Mouse (Mus musculus): ENCODE results near the gene Cnnm4. TPM values are rescaled to one million over a fixed set of nuclear protein-coding genes. Genes with fewer than 3 reads are reported as not detected.

Cnnm4 gene
- polyA plus RNA-seq, 1 experiment from 2014 or later: 9.3 TPM

- peak overlapping the region; percentile 91 for H3K9ac ChIP-seq (replicated peaks; ENCODE audit: low read depth)
- under 1% methylated on average over 50 of the region's 52 CpGs for WGBS
- DNase-seq (ENCODE audit: low spot score): peak; percentile 97
- H3K27ac ChIP-seq (ENCODE audit: low read length): peak overlapping the region; percentile 99
- H3K27me3 ChIP-seq (replicated peaks; ENCODE audit: insufficient read depth, low read length): no peaks in the 10 kb centered on the region
- peak overlapping the region; percentile 84 for H3K4me2 ChIP-seq (replicated peaks; ENCODE audit: low read depth, low read length)
- ATAC-seq: peak; percentile 82
- TF ChIP-seq CTCF (IDR thresholded peaks at IDR 0.05): peak; percentile 86
- no peak; the same call in none of the 2 replicates for TF ChIP-seq EP300 (IDR thresholded peaks at IDR 0.05)
- H3K4me1 ChIP-seq (ENCODE audit: insufficient read depth, low read depth, low read length): peaks cover 26% of the 10 kb centered on the region
- peak overlapping the region; percentile 85 for H3K4me3 ChIP-seq (ENCODE audit: low read depth, low read length)
- H3K9me3 ChIP-seq (ENCODE audit: low read length): no peaks in the 10 kb centered on the region
- peaks cover 17% of the 10 kb centered on the region for H3K36me3 ChIP-seq (ENCODE audit: insufficient read depth, low read length)
These were observed 85.4 kb downstream of the Cnnm4 start for GRCm38 (mm10) chr1:36556553-36557456.

- Histone ChIP-seq H3K27ac (ENCODE audit: low read length) (peak overlapping the region; percentile 99), H3K36me3 (ENCODE audit: insufficient read depth, low read length) (peaks cover 10% of the 10 kb centered on the region), H3K9ac (replicated peaks; ENCODE audit: low read depth) (peak overlapping the region; percentile 91), H3K4me1 (ENCODE audit: insufficient read depth, low read depth, low read length) (peaks cover 26% of the 10 kb centered on the region), H3K4me2 (replicated peaks; ENCODE audit: low read depth, low read length) (peak overlapping the region; percentile 84), H3K27me3 (replicated peaks; ENCODE audit: insufficient read depth, low read length) (no peaks in the 10 kb centered on the region), H3K9me3 (ENCODE audit: low read length) (no peaks in the 10 kb centered on the region), H3K4me3 (ENCODE audit: low read depth, low read length) (peak overlapping the region; percentile 85)
- 4% methylated on average over 48 of the region's 48 CpGs for WGBS
- peak; percentile 93 for DNase-seq (ENCODE audit: low spot score)
- peak; percentile 72 for ATAC-seq
- TF ChIP-seq EP300 (IDR thresholded peaks at IDR 0.05): no peak; the same call in 1 of the 2 replicates
- no peak for TF ChIP-seq CTCF (IDR thresholded peaks at IDR 0.05)
These were observed 86.1 kb downstream of the Cnnm4 start for GRCm38 (mm10) chr1:36557457-36558011.

Small RNA genes within 50 kb of the gene (microRNA-seq; reads per million reads assigned to microRNA genes)
- gene Gm47280: not detected

Other genes with a start within 250 kb of the Cnnm4 start
- 29.1 and 33.6 TPM in 2 replicates for gene Uggt1, start 226.9 kb upstream of the Cnnm4 start, polyA plus RNA-seq (2015; fragmentation: Nextera tagmentation; extraction: Ambion mirVana)
- 12.7 and 15.9 TPM in 2 replicates for gene Neurl3, start 196.9 kb upstream of the Cnnm4 start, polyA plus RNA-seq (2015; fragmentation: Nextera tagmentation; extraction: Ambion mirVana)
- gene Arid5a, start 163.9 kb upstream of the Cnnm4 start, polyA plus RNA-seq (2015; fragmentation: Nextera tagmentation; extraction: Ambion mirVana): 14.9 and 15.3 TPM in 2 replicates
- gene Kansl3, start 102.4 kb upstream of the Cnnm4 start, polyA plus RNA-seq (2015; fragmentation: Nextera tagmentation; extraction: Ambion mirVana): 21.3 and 23.5 TPM in 2 replicates
- 0.18 and 0.26 TPM in 2 replicates for gene Fer1l5, start 99.3 kb upstream of the Cnnm4 start, polyA plus RNA-seq (2015; fragmentation: Nextera tagmentation; extraction: Ambion mirVana)
- gene Lman2l, start 26.3 kb upstream of the Cnnm4 start, polyA plus RNA-seq (2015; fragmentation: Nextera tagmentation; extraction: Ambion mirVana): 15.9 and 25.1 TPM in 2 replicates
- 3.3 TPM in 2 replicates for gene Cnnm3, start 40.2 kb downstream of the Cnnm4 start, polyA plus RNA-seq (2015; fragmentation: Nextera tagmentation; extraction: Ambion mirVana)
- gene Ankrd23, start 65.3 kb downstream of the Cnnm4 start, polyA plus RNA-seq (2015; fragmentation: Nextera tagmentation; extraction: Ambion mirVana): 6.2 and 10.5 TPM in 2 replicates
- gene Gm42417, start 67.8 kb downstream of the Cnnm4 start, polyA plus RNA-seq (2015; fragmentation: Nextera tagmentation; extraction: Ambion mirVana): 0.62 TPM in 1 of 2 replicates, not detected in the other
- 19.4 and 23.1 TPM in 2 replicates for gene Ankrd39, start 75.8 kb downstream of the Cnnm4 start, polyA plus RNA-seq (2015; fragmentation: Nextera tagmentation; extraction: Ambion mirVana)
- 11.7 and 15.0 TPM in 2 replicates for gene Sema4c, start 86.7 kb downstream of the Cnnm4 start, polyA plus RNA-seq (2015; fragmentation: Nextera tagmentation; extraction: Ambion mirVana)
- 4.7 and 5.1 TPM in 2 replicates for gene Fam178b, start 211.6 kb downstream of the Cnnm4 start, polyA plus RNA-seq (2015; fragmentation: Nextera tagmentation; extraction: Ambion mirVana)
- 408 and 474 TPM in 2 replicates for gene Cox5b, start 219.8 kb downstream of the Cnnm4 start, polyA plus RNA-seq (2015; fragmentation: Nextera tagmentation; extraction: Ambion mirVana)
- gene 4933424G06Rik, start 238.5 kb downstream of the Cnnm4 start, polyA plus RNA-seq (2015; fragmentation: Nextera tagmentation; extraction: Ambion mirVana): 0.11 TPM in 1 of 2 replicates, not detected in the other
- gene Actr1b, start 242.8 kb downstream of the Cnnm4 start, polyA plus RNA-seq (2015; fragmentation: Nextera tagmentation; extraction: Ambion mirVana): 68.2 and 75.8 TPM in 2 replicates

All from lung, postnatal 0 days (tissue).